In the genomic region with DNA sequence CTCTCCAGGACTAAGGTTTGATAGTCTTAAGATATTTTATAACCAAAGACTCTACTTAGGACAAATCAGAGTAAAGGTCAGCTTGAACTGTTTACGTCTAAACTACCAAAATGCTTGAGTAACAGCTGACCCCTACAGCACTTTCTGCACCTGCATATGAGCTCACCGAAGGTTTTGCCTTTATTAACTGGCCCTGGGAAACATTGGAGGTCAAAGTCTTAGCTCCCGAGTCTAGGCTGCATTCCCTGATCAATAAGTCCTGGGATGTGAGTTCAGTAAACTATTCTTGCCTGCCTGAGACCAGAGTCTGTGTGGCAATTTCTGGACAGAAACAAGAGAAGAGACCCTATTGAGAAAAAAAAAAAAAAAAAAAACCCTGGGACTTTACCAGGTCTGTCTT, we compare ENCODE assay signal across 29 mouse cellular contexts. TPM values are rescaled to one million over a fixed set of nuclear protein-coding genes. Genes with fewer than 3 reads are reported as not detected.
DNase-seq lines count a peak whose midpoint lies in the region; ATAC-seq and TF ChIP-seq lines count a peak whose summit lies in the region.
"Had no signal": no experiment of that assay in that cellular context is flagged by ENCODE, and none has a peak within 500 bp of the region (broad histone marks: within the 10 kb centered on the region; RNA-seq: fewer than 3 reads in every experiment).

No protein-coding gene starts in this region.

- peaks cover 25% of the 10 kb centered on the region for H3K4me1 ChIP-seq in liver, adult 2 months (ENCODE audit: control insufficient read depth, insufficient read depth, low read length)
- H3K4me1 ChIP-seq in liver, embryonic 16.5 days (ENCODE audit: control insufficient read depth, low read depth, low read length): no peaks in the 10 kb centered on the region
- no peaks in the 10 kb centered on the region for H3K4me1 ChIP-seq in liver, embryonic 11.5 days (replicated peaks; ENCODE audit: control insufficient read depth, insufficient read depth, low read length)
- H3K4me1 ChIP-seq: embryonic facial prominence, embryonic 13.5 days; embryonic facial prominence, embryonic 15.5 days; forebrain, embryonic 10.5 days; forebrain, embryonic 12.5 days had no signal

- H3K27me3 ChIP-seq in liver, adult 2 months (ENCODE audit: control insufficient read depth, insufficient read depth, low read length): no peaks in the 10 kb centered on the region
- H3K27me3 ChIP-seq in liver, embryonic 16.5 days (ENCODE audit: control insufficient read depth, insufficient read depth, low read depth, low read length): no peaks in the 10 kb centered on the region
- no peaks in the 10 kb centered on the region for H3K27me3 ChIP-seq in liver, embryonic 11.5 days (replicated peaks; ENCODE audit: control insufficient read depth, insufficient read depth, low read length)
- H3K27me3 ChIP-seq: embryonic facial prominence, embryonic 13.5 days; embryonic facial prominence, embryonic 15.5 days; forebrain, embryonic 12.5 days had no signal

- no peak overlapping the region for H3K9ac ChIP-seq in liver, adult 2 months (ENCODE audit: low read depth, low read length)
- H3K9ac ChIP-seq in liver, embryonic 16.5 days (ENCODE audit: low read depth, low read length): no peak overlapping the region
- no peak overlapping the region for H3K9ac ChIP-seq in liver, embryonic 11.5 days (ENCODE audit: low read depth, low read length)
- H3K9ac ChIP-seq: embryonic facial prominence, embryonic 13.5 days; embryonic facial prominence, embryonic 15.5 days; forebrain, embryonic 12.5 days had no signal

- peak overlapping the region; percentile 79 for H3K27ac ChIP-seq in liver, adult 2 months (replicated peaks; ENCODE audit: insufficient read depth, low read depth, low read length)
- no peak overlapping the region for H3K27ac ChIP-seq in liver, embryonic 16.5 days (ENCODE audit: low read length)
- H3K27ac ChIP-seq in liver, embryonic 11.5 days (ENCODE audit: low read depth, low read length): no peak overlapping the region
- H3K27ac ChIP-seq: embryonic facial prominence, embryonic 13.5 days; embryonic facial prominence, embryonic 15.5 days; forebrain, embryonic 10.5 days; forebrain, embryonic 12.5 days had no signal

- TF ChIP-seq POLR2A in liver, adult 2 months (IDR thresholded peaks at IDR 0.05; ENCODE audit: extremely low read depth, insufficient read depth, low read length): no peak

- H3K79me2 ChIP-seq in liver, adult 2 months (ENCODE audit: control insufficient read depth, insufficient read depth, low read length): no peaks in the 10 kb centered on the region; the same call in 1 of the 2 replicates

- peak; percentile 45 for ATAC-seq in liver, embryonic 16.5 days (ENCODE audit: low read depth)
- no peak for ATAC-seq in liver, embryonic 11.5 days (replicated peaks; ENCODE audit: low FRiP score)
- ATAC-seq: forebrain, embryonic 14.5 days; forebrain, embryonic 16.5 days had no signal

- H3K4me2 ChIP-seq in liver, embryonic 16.5 days (ENCODE audit: low read depth, low read length): no peak overlapping the region
- no peak overlapping the region for H3K4me2 ChIP-seq in liver, embryonic 11.5 days
- H3K4me2 ChIP-seq: embryonic facial prominence, embryonic 13.5 days; embryonic facial prominence, embryonic 15.5 days; forebrain, embryonic 12.5 days had no signal

- peaks cover 44% of the 10 kb centered on the region for H3K36me3 ChIP-seq in liver, adult 2 months (ENCODE audit: control insufficient read depth, insufficient read depth, low read length)
- peaks cover 5% of the 10 kb centered on the region for H3K36me3 ChIP-seq in liver, embryonic 16.5 days (ENCODE audit: control insufficient read depth, insufficient read depth)
- peaks cover 15% of the 10 kb centered on the region; the same call in 1 of the 2 replicates for H3K36me3 ChIP-seq in liver, embryonic 11.5 days (ENCODE audit: control insufficient read depth, insufficient read depth, low read length)

- peak; percentile 94 for DNase-seq in liver, adult 2 months (ENCODE audit: extremely low read depth, low read depth, low spot score)
- DNase-seq in liver: no peak
- DNase-seq in liver, embryonic 11.5 days (ENCODE audit: low spot score): no peak
- DNase-seq in frontal cortex, postnatal 25 days (ENCODE audit: low spot score in 2 of 2): no peak
- DNase-seq: adrenal gland, adult 2 months; adrenal gland, postnatal 10 days; adrenal gland, postnatal 25 days; cerebellum, adult 11 months; cerebellum, adult 18-20 months; cerebellum, adult 8-10 months; cerebellum, adult 9-11 months; cerebellum, postnatal 14 days; cerebellum, postnatal 36 days; embryo, embryonic 11 days had no signal

- WGBS in liver, adult 2 months: 34% methylated on average over 3 of the region's 3 CpGs
- 58% methylated on average over 3 of the region's 3 CpGs for WGBS in liver, embryonic 16.5 days (ENCODE audit: insufficient replicate concordance)
- WGBS in liver, embryonic 11.5 days: 83% methylated on average over 3 of the region's 3 CpGs

- H3K4me3 ChIP-seq in liver, adult 2 months (ENCODE audit: insufficient read depth, low read depth, low read length): no peak overlapping the region
- no peak overlapping the region for H3K4me3 ChIP-seq in liver, embryonic 16.5 days (ENCODE audit: low read depth, low read length)
- H3K4me3 ChIP-seq in liver, embryonic 11.5 days (ENCODE audit: low read depth, low read length): no peak overlapping the region
- H3K4me3 ChIP-seq: embryonic facial prominence, embryonic 13.5 days; embryonic facial prominence, embryonic 15.5 days; erythroblast, embryonic 14.5 days; forebrain, embryonic 10.5 days; forebrain, embryonic 12.5 days had no signal

- TF ChIP-seq CTCF in liver, adult 2 months (IDR thresholded peaks at IDR 0.05; ENCODE audit: low read depth, low read length): no peak

- no peaks in the 10 kb centered on the region for H3K9me3 ChIP-seq in liver, embryonic 16.5 days (replicated peaks; ENCODE audit: control insufficient read depth, low read length)
- no peaks in the 10 kb centered on the region for H3K9me3 ChIP-seq in liver, embryonic 11.5 days (ENCODE audit: control insufficient read depth, low read length)
- H3K9me3 ChIP-seq: embryonic facial prominence, embryonic 13.5 days; embryonic facial prominence, embryonic 15.5 days; forebrain, embryonic 10.5 days; forebrain, embryonic 12.5 days had no signal

RNA-seq across cellular contexts. Expression of a gene that starts 24.7 kb away (rescaled TPM):
- total RNA-seq in liver, adult 2 months (2014; rRNA removed): 21.8 and 28.8 TPM in 2 replicates
- polyA plus RNA-seq in liver, adult 2 months (2012; rRNA removed): 10.5 and 11.0 TPM in 2 replicates
- 13.3 and 14.9 TPM in 2 replicates for polyA plus RNA-seq in liver, embryonic 16.5 days (2015; fragmentation: Nextera tagmentation; extraction: Ambion mirVana)
- 23.5 and 23.7 TPM in 2 replicates for polyA plus RNA-seq in liver, embryonic 11.5 days (2014; fragmentation: Nextera tagmentation; extraction: Ambion mirVana)

RNA-seq across cellular contexts. Expression of a gene that starts 41.1 kb away (rescaled TPM):
- total RNA-seq in liver, adult 2 months (2014; rRNA removed): not detected in 2 replicates
- polyA plus RNA-seq in liver, adult 2 months (2012; rRNA removed): not detected in 2 replicates
- polyA plus RNA-seq in liver, embryonic 16.5 days (2015; fragmentation: Nextera tagmentation; extraction: Ambion mirVana): not detected in 2 replicates
- not detected in 2 replicates for polyA plus RNA-seq in liver, embryonic 11.5 days (2014; fragmentation: Nextera tagmentation; extraction: Ambion mirVana)
- total RNA-seq: adrenal gland, adult 2 months; adrenal gland, postnatal 10 days; adrenal gland, postnatal 25 days; adrenal gland, postnatal 4 days; common myeloid progenitor, adult 5-6 weeks; ES-E14; MEL had no signal
- polyA plus RNA-seq: adrenal gland, adult 2 months; brain, embryonic 14.5 days; C2C12; embryonic facial prominence, embryonic 11.5 days; embryonic facial prominence, embryonic 13.5 days; erythroblast, embryonic 14.5 days; forebrain, embryonic 10.5 days; forebrain, embryonic 12.5 days; forebrain, embryonic 14.5 days; forebrain, embryonic 16.5 days had no signal

RNA-seq across cellular contexts. Expression of a gene that starts 59.7 kb away (rescaled TPM):
- total RNA-seq in liver, adult 2 months (2014; rRNA removed): 10.3 and 11.3 TPM in 2 replicates
- polyA plus RNA-seq in liver, adult 2 months (2012; rRNA removed): 21.4 and 24.7 TPM in 2 replicates
- polyA plus RNA-seq in liver, embryonic 16.5 days (2015; fragmentation: Nextera tagmentation; extraction: Ambion mirVana): 3.1 and 3.4 TPM in 2 replicates
- 1.5 and 2.4 TPM in 2 replicates for polyA plus RNA-seq in liver, embryonic 11.5 days (2014; fragmentation: Nextera tagmentation; extraction: Ambion mirVana)
- total RNA-seq: common myeloid progenitor, adult 5-6 weeks had no signal
